Mouse (Mus musculus): Measurements from ENCODE around the gene Cntf. TPM values are rescaled to one million over a fixed set of nuclear protein-coding genes. Genes with fewer than 3 reads are reported as not detected.
A peak's percentile ranks its signal among the peaks of the same experiment; 100 is the strongest.
"Not testable (repeated sequence)": the region's sequence is repeated elsewhere in the genome, so short reads cannot be mapped to it uniquely, and the experiment has no call there.

Cntf gene
- total RNA-seq, 2 experiments from 2014 or later: 2.2 to 2.5 TPM

DNA sequence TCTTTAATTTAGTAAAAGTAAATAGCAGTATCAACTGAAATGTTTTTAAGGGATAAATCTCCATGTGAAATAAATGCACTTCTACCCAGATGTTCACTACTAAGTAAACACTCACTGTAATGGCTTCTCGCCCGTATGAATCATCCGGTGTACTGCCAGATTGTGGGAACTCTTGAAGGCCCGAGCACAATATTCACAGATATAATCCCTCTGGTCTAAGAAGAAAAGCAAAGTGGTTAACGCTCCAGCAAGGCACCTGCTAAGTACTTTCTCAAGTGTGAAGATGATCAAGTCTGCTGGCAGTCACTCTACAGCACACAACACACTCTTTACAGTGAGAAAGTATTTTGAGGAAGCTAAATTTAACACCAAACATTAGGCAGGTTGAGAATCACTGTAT, 5.5 kb upstream of the Cntf start:
- DNase-seq (ENCODE audit: low spot score in 2 of 2): no peak

DNA sequence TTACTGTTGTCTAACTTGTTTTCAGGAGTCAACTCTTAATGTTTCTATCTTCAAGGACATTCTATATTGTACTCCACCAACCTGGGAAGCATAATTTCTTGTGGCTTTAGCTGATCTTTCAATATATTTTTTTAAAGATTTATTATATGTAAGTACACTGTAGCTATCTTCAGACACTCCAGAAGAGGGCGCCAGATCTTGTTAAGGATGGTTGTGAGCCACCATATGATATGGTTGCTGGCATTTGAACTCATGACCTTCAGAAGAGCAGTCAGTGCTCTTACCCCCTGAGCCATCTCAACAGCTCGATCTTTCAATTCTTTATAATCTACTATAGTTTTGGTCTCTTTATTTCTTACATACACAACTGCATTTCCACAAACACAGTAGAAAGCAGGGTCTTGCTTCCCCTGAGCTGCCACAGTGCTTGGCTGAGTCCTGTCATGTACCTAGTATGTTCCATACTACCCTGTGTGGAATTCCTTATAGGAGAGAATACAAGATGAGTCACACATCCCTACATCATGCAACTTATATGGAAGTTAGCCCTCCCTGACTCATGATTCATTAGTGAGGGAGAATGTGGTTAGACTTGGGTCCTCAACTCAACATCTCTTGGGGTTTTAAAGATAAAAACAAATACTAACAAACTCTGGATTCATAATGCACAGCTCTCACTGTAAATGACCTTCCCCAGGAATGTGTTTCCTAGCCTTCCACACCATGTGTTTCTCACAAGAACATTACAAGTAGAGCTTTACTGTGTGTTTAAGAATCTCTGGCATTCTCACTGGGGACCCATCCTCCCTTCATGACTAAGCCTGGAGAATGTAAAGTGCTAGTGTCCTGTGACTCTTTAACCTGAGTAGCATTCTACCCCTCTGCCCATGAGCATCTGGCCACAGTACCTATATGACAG, 3.0 kb downstream of the Cntf start:
- no peak for DNase-seq (ENCODE audit: low spot score in 2 of 2)

DNA sequence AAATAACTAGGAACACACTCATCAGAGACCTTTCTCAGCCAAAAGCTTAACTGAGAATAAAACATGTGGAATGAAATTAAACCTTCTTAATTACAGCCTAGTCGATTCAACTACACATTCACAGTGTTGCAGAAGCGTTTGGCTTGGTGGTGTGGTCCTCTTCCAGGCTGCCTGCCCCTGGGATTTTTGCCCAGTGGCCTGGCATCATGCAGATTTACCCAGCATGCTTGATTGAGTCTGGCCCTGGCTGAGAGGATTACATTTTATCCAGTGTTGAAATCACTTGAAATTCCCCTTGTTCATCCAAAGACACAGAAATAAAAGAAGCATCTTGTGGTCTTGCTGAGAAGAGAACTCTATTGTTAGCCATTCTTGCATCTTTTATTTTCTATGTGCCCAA, 5.8 kb downstream of the Cntf start:
- DNase-seq (ENCODE audit: low spot score in 2 of 2): peak in 1 of 2 experiments; percentile 32

DNA sequence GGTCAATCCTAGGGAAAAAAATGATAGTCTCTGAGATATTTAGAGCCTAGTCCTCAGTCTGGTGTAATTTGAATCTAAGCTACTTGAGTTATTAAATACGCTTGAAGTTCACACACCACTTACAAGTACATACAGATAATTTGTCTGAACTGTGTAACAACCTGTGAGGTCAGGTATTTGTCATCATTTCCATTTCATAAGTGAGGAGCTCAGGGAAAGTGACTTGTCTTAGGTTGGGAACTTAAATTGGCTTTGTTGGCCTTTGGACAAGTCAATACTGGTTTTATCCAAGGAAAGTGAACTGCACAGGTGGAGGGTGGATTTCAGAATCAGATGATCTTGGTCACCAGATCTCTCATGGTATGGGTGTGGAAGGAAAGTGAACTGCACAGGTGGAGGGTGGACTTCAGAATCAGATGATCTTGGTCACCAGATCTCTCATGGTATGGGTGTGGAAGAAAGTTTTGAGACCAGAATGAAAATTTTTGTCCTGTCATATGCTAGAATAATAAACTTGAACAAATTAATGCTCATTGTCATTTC, 6.4 kb downstream of the Cntf start:
- DNase-seq (ENCODE audit: low spot score in 2 of 2): no peak

DNA sequence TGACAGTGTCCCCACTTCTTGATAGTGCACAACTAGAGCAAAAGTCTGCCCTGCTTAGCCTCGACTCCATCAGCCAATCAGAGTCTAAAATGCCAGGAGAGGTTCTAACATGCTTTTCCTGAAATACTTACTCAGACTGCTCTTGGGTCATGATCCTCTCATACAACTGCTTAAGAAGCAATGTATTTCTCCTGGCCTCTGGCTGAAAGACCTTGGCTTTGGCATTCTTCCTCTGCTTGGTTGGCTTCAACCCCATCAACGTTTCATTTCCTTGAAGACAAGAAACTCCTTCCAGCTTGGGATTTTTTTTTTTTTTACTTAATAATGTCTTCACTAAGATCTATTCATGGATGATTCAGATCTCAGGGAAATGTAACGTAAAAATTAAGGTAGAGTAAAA, 9.1 kb downstream of the Cntf start:
- no peak for DNase-seq (ENCODE audit: low spot score in 2 of 2)

DNA sequence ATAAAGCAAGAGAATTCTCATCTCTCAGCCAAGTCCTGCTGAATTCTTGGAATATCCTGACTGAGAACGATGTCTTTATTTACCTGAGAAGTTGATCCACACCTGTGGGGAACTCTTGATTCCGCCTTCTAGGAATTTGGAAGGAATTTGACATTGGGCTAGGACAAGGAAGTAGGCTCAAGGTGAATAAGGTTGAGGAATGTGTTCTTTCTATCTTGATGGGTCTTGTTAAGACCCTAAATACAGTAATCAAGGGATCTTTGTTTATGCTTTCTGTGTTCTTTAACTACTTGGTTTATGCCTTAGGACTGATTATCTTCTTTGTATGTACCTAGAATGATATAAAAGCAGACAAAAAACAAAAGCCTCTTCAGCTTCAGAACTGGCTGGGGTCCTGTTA, 33.5 kb downstream of the Cntf start:
- no peak for DNase-seq (ENCODE audit: low spot score in 2 of 2)

DNA sequence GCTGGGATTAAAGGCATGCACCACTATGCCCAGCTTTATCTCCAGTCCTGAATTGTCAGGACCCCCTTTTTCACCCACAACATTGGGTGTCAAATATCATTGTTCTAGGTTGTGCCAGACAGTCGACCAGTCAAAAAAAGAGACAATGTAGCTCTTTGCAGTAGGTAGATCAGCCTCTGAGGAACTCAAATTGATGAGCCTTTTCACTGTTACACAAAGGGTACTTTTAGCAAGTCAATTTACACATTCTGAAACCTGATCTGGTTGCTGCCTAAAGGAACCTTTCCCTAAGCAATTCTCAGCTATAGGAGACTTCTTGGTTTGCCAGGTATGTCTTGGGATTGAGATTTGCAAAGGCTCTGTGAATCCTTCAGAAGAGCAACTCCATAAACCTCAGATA, 34.4 kb downstream of the Cntf start:
- no peak for DNase-seq (ENCODE audit: low spot score in 2 of 2)

DNA sequence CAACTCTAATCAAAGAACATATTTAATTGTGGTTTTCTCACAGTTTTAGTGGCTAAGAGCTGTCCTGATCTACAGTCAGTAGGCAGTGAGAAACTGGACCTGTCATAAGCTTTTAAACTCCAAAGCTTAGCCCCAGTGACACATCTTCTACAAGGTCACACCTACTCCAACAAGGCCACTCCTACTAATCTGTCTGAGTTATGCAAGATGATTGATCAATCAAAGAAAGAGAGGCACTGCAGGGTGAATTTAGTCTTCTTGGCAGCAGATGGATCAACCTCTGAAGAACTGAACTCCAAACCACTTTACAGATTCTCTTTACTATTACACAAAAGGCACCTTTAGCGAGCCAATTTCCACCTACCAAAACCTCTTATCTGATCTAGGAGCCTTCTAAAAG, 39.6 kb downstream of the Cntf start:
- no peak for DNase-seq (ENCODE audit: low spot score in 2 of 2)

DNA sequence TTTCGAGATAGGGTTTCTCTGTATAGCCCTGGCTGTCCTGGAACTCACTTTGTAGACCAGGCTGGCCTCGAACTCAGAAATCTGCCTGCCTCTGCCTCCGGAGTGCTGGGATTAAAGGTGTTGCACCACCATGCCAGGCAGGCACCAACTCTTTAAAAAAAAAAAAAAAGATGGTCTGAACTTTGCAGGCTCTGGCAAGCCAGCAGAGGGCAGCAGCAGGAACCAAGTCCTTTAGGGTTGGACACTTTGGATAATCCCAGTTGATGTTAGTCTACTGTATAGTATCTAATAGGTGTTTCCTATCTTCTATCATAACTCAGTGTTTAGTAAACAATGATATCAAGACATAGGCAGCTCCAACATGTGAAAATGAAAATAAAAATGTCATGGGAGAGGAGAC, 43.1 kb downstream of the Cntf start:
- DNase-seq (ENCODE audit: low spot score in 2 of 2): peak; percentile 40 to 54

DNA sequence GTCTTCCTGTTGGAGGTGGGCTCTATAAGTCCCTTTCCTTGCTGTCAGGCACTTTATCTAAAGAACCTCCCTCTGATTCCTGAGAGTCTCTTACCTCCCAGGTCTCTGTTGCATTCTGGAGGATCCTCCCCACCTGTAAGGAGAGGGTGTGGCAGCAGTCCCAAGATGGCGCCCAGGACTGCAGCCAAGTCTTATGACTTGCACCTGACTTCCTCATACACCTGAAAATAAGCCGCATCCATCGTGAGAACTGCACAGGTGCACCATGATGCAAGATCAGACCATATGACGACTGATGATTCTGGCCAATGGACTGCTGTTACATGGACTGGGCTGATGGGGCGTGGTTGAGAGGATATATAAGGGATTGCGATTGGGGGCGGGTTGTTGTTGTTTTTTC, 43.8 kb downstream of the Cntf start:
- not testable (repeated sequence) for DNase-seq (ENCODE audit: low spot score in 2 of 2)

DNA sequence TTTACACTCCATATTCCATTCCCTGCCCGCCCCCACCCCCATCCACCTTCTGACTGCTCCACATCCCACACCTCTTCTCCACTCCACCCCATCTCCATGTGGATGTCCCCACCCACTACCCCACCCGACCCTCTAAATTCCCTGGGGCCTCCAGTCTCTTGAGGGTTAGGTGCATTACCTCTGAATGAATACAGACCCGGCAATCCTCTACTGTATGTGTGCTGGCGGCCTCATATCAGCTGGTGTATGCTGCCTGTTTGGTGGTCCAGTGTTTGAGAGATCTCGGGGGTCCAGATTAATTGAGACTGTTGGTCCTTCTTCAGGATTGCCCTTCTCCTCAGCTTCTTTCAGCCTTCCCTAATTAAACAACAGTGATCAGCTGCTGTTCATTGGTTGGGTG, 44.5 kb downstream of the Cntf start:
- not testable (repeated sequence) for DNase-seq (ENCODE audit: low spot score in 2 of 2)

DNA sequence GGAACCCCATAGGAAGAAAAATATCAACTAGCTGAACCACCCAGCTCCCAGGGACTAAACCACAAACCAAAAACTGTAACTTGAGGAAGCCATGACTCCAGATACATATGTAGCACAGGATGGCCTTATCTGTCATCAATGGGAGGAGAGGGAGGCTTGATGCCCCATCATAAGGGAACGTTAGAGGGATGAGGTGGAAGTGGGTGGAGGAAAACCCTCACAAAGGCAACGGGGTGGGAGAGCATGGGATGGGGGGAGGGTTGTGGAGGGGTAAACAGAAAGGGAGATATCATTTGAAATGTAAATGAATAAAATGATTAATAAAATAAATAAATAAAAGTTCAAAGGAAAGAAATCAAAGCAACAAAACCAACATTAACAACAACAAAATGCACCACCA, 45.0 kb downstream of the Cntf start:
- no peak for DNase-seq (ENCODE audit: low spot score in 2 of 2)

DNA sequence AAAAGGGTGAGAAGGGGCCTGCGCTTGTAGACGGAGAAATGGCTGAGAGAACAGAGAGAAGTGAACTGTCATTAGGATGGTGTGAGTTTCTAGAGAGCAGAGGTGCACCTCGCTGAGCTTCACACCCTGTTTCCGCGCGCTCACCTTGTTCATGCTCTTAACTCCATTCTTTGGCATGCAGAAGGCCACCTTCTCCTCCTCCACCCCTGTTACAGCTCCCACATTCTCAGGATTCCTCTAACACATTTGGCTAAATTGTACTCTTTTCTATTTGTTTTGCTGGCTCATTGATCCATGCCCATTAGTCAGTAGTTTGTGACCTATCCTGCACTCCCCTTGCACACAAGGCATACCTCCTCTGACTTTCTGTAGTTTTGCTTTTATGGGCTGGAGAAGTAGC, 46.2 kb downstream of the Cntf start:
- no peak for DNase-seq (ENCODE audit: low spot score in 2 of 2)

Other genes with a start within 250 kb of the Cntf start
- 1 to 10 TPM; 3.2 to 4.8 TPM for gene Fam111a, start 219.9 kb downstream of the Cntf start, total RNA-seq (2021)
- gene Gm4952, start 165.7 kb downstream of the Cntf start, total RNA-seq (2021): not detected
- gene Glyat, start 132.3 kb downstream of the Cntf start, total RNA-seq (2021): under 1 TPM in 1 of 2 experiments, not detected in 1; 0.17 TPM
- gene Olfr1442, start 95.2 kb downstream of the Cntf start, total RNA-seq (2021): not detected
- not detected for gene Olfr1443, start 87.5 kb downstream of the Cntf start, total RNA-seq (2021)
- gene Keg1, start 69.8 kb downstream of the Cntf start, total RNA-seq (2021): under 1 TPM in 1 of 2 experiments, not detected in 1; 0.60 TPM
- 10 to 100 TPM; 79.5 to 80.1 TPM for gene Zfp91, start 30.5 kb upstream of the Cntf start, total RNA-seq (2021)
- 1 to 10 TPM; 2.1 to 4.1 TPM for gene Lpxn, start 30.6 kb upstream of the Cntf start, total RNA-seq (2021)
- gene Gm5244, start 81.0 kb upstream of the Cntf start, total RNA-seq (2021): not detected
- not detected for gene Olfr1444, start 91.7 kb upstream of the Cntf start, total RNA-seq (2021)
- gene Olfr1445, start 118.2 kb upstream of the Cntf start, total RNA-seq (2021): not detected
- gene Olfr1446, start 127.9 kb upstream of the Cntf start, total RNA-seq (2021): not detected
- gene Olfr1447, start 138.1 kb upstream of the Cntf start, total RNA-seq (2021): not detected
- not detected for gene Olfr1448, start 158.8 kb upstream of the Cntf start, total RNA-seq (2021)
- not detected for gene Olfr1449, start 165.2 kb upstream of the Cntf start, total RNA-seq (2021)
- not detected for gene Olfr1450, start 184.6 kb upstream of the Cntf start, total RNA-seq (2021)
- gene Olfr1451, start 229.4 kb upstream of the Cntf start, total RNA-seq (2021): not detected

Data from adrenal gland, adult 18-20 months (tissue).